Mouse (Mus musculus) lung, embryonic 16.5 days (tissue): ENCODE measurements around the gene Zfp366. TPM values are rescaled to one million over a fixed set of nuclear protein-coding genes. Genes with fewer than 3 reads are reported as not detected.
A peak's percentile ranks its signal among the peaks of the same experiment; 100 is the strongest.
"Not testable (repeated sequence)": the region's sequence is repeated elsewhere in the genome, so short reads cannot be mapped to it uniquely, and the experiment has no call there.

Source experiments
- ATAC-seq: fragments of 200-750 bp; cut with Nextera tagmentation; 2 replicates; pipeline ENCODE4 v1.8.0; 2017; ENCODE audit warnings: low read depth, mild to moderate bottlenecking, moderate library complexity
- H3K27ac ChIP-seq: fragments of 300-500 bp; sonication (generic); 2 replicates; pipeline ENCODE4 v1.5.1; 2014; ENCODE audit warnings: mild to moderate bottlenecking, control low read depth, low read length
- H3K27me3 ChIP-seq: fragments of 300-500 bp; sonication (generic); 2 replicates; pipeline ENCODE4 v1.6.1; 2014; ENCODE audit warnings: low read depth, low read length, mixed read lengths; ENCODE audit not compliant: control insufficient read depth, insufficient read depth
- H3K36me3 ChIP-seq: fragments of 300-500 bp; sonication (generic); 2 replicates; pipeline ENCODE4 v1.6.1; 2014; ENCODE audit warnings: low read length; ENCODE audit not compliant: control insufficient read depth, insufficient read depth
- H3K4me1 ChIP-seq: fragments of 300-500 bp; sonication (generic); replicated peaks from 2 replicates; pipeline ENCODE4 v1.6.1; 2014; ENCODE audit warnings: low read length, mixed read lengths; ENCODE audit not compliant: control insufficient read depth, insufficient read depth
- H3K4me2 ChIP-seq: fragments of 300-500 bp; sonication (generic); 2 replicates; pipeline ENCODE4 v1.6.1; 2014; ENCODE audit warnings: low read depth, low read length, control low read depth
- H3K4me3 ChIP-seq: fragments of 300-500 bp; sonication (generic); 2 replicates; pipeline ENCODE4 v1.5.1; 2014; ENCODE audit warnings: mild to moderate bottlenecking, low read length, control low read depth
- H3K9ac ChIP-seq: fragments of 300-500 bp; sonication (generic); 2 replicates; pipeline ENCODE4 v1.6.1; 2014; ENCODE audit warnings: low read length, control low read depth
- H3K9me3 ChIP-seq: fragments of 300-500 bp; sonication (generic); 2 replicates; pipeline ENCODE4 v1.6.1; 2016; ENCODE audit warnings: low read length; ENCODE audit not compliant: control insufficient read depth
- WGBS: fragments of 180-500 bp; shearing (Covaris S2); extraction: QIAGEN DNeasy Blood & Tissue Kit; methylation state at CpG from one replicate; pipeline ENCODE4 v1.1.7; 2014; 5-methylcytosine and 5-hydroxymethylcytosine counted together
- polyA plus RNA-seq: library from polyadenylated mRNA; unstranded; fragments of >200 nt; fragmentation: Nextera tagmentation; extraction: Ambion mirVana; gene quantifications from 2 replicates; pipeline ENCODE4 v1.2.1, GENCODE M21; 2015

Gene Zfp366
- polyA plus RNA-seq, 1 experiment from 2014 or later = 1.1 TPM

- WGBS = 80% methylated on average over 2 of the region's 2 CpGs
Observed at GRCm38 (mm10) chr13:99157709-99158108, 26.9 kb upstream of the Zfp366 start.

GRCm38 (mm10) chr13:99158773-99159172, 25.9 kb upstream of the Zfp366 start:
- Histone ChIP-seq H3K27ac (no peak overlapping the region), H3K27me3 (no peaks in the 10 kb centered on the region), H3K36me3 (no peaks in the 10 kb centered on the region), H3K4me2 (no peak overlapping the region), H3K4me3 (no peak overlapping the region), H3K9me3 (no peaks in the 10 kb centered on the region; the same call in 1 of the 2 replicates), H3K4me1 (peaks cover 2% of the 10 kb centered on the region), H3K9ac (no peak overlapping the region)
- no peak for ATAC-seq
- WGBS = 78% methylated on average over 3 of the region's 3 CpGs

More at GRCm38 (mm10) chr13:99157709-99158108, 26.9 kb upstream of the Zfp366 start:
- H3K27ac ChIP-seq = no peak overlapping the region
- H3K4me2 ChIP-seq = no peak overlapping the region
- H3K4me3 ChIP-seq = no peak overlapping the region
- no peak for ATAC-seq
- no peaks in the 10 kb centered on the region; the same call in 1 of the 2 replicates for H3K27me3 ChIP-seq
- H3K36me3 ChIP-seq = no peaks in the 10 kb centered on the region
- H3K4me1 ChIP-seq = no peaks in the 10 kb centered on the region
- H3K9ac ChIP-seq = no peak overlapping the region
- H3K9me3 ChIP-seq = no peaks in the 10 kb centered on the region; the same call in 1 of the 2 replicates

- H3K4me1 ChIP-seq = peaks cover 6% of the 10 kb centered on the region
- no peak overlapping the region for H3K27ac ChIP-seq
- no peak overlapping the region for H3K4me3 ChIP-seq
- no peaks in the 10 kb centered on the region for H3K27me3 ChIP-seq
- no peaks in the 10 kb centered on the region for H3K9me3 ChIP-seq
- no peak overlapping the region for H3K9ac ChIP-seq
- no peak for ATAC-seq
- 63% methylated on average over 4 of the region's 4 CpGs for WGBS
- H3K36me3 ChIP-seq = no peaks in the 10 kb centered on the region
- H3K4me2 ChIP-seq = no peak overlapping the region
Observed at GRCm38 (mm10) chr13:99163071-99163470, 21.6 kb upstream of the Zfp366 start.

- ATAC-seq = peak; percentile 75; the same call in 1 of the 2 replicates
- Histone ChIP-seq H3K27me3 (no peaks in the 10 kb centered on the region), H3K36me3 (no peaks in the 10 kb centered on the region), H3K9me3 (no peaks in the 10 kb centered on the region), H3K4me1 (peaks cover 6% of the 10 kb centered on the region), H3K4me3 (no peak overlapping the region), H3K9ac (no peak overlapping the region), H3K4me2 (0 out of 2 replicates have a peak overlapping the region, but pooled peaks have one; percentile 3), H3K27ac (no peak overlapping the region)
- WGBS = 17% methylated on average over 10 of the region's 10 CpGs
Observed at GRCm38 (mm10) chr13:99163521-99164359, 20.9 kb upstream of the Zfp366 start.

- Histone ChIP-seq H3K9ac (no peak overlapping the region), H3K36me3 (no peaks in the 10 kb centered on the region), H3K4me3 (no peak overlapping the region), H3K4me1 (peaks cover 6% of the 10 kb centered on the region), H3K4me2 (0 out of 2 replicates have a peak overlapping the region, but pooled peaks have one; percentile 3), H3K27me3 (no peaks in the 10 kb centered on the region), H3K9me3 (no peaks in the 10 kb centered on the region), H3K27ac (no peak overlapping the region)
- 69% methylated on average over 2 of the region's 2 CpGs for WGBS
- ATAC-seq = no peak
Observed at GRCm38 (mm10) chr13:99164360-99164759, 20.3 kb upstream of the Zfp366 start.

- WGBS = 49% methylated on average over 6 of the region's 6 CpGs
- Histone ChIP-seq H3K4me2 (no peak overlapping the region), H3K9ac (no peak overlapping the region), H3K4me3 (no peak overlapping the region), H3K27me3 (no peaks in the 10 kb centered on the region), H3K27ac (no peak overlapping the region), H3K36me3 (no peaks in the 10 kb centered on the region), H3K4me1 (no peaks in the 10 kb centered on the region), H3K9me3 (no peaks in the 10 kb centered on the region)
- peak; percentile 84 for ATAC-seq
Observed at GRCm38 (mm10) chr13:99169401-99169800, 15.2 kb upstream of the Zfp366 start.

- no peak overlapping the region for H3K4me2 ChIP-seq
- H3K4me3 ChIP-seq = no peak overlapping the region
- no peaks in the 10 kb centered on the region for H3K36me3 ChIP-seq
- no peak overlapping the region for H3K9ac ChIP-seq
- H3K9me3 ChIP-seq = no peaks in the 10 kb centered on the region
- no peak overlapping the region for H3K27ac ChIP-seq
- no peaks in the 10 kb centered on the region for H3K4me1 ChIP-seq
- no peaks in the 10 kb centered on the region for H3K27me3 ChIP-seq
- no peak for ATAC-seq
- 30% methylated on average over 2 of the region's 2 CpGs for WGBS
Observed at GRCm38 (mm10) chr13:99170337-99170736, 14.3 kb upstream of the Zfp366 start.

GRCm38 (mm10) chr13:99173849-99174248, 10.8 kb upstream of the Zfp366 start:
- 40% methylated on average over 4 of the region's 4 CpGs for WGBS

GRCm38 (mm10) chr13:99182828-99183227, 1.8 kb upstream of the Zfp366 start:
- not testable (repeated sequence) for H3K4me1 ChIP-seq, ATAC-seq, H3K9me3 ChIP-seq, H3K27ac ChIP-seq, H3K9ac ChIP-seq, H3K4me2 ChIP-seq, H3K36me3 ChIP-seq, H3K27me3 ChIP-seq, H3K4me3 ChIP-seq
- 83% methylated on average over 3 of the region's 3 CpGs for WGBS

More at GRCm38 (mm10) chr13:99173849-99174248, 10.8 kb upstream of the Zfp366 start:
- Histone ChIP-seq H3K36me3 (no peaks in the 10 kb centered on the region), H3K27me3 (no peaks in the 10 kb centered on the region), H3K4me2 (no peak overlapping the region), H3K9me3 (no peaks in the 10 kb centered on the region), H3K27ac (no peak overlapping the region), H3K4me3 (no peak overlapping the region), H3K9ac (no peak overlapping the region), H3K4me1 (no peaks in the 10 kb centered on the region)
- no peak for ATAC-seq
